Mouse (Mus musculus) lung, adult 2 months (tissue): ENCODE results near the gene Egfl8.

Source experiments
- CTCF ChIP-seq: fragments of 200-500 bp; IDR thresholded peaks from 2 replicates; pipeline ENCODE4 v1.5.1; 2011; ENCODE audit warnings: mild to moderate bottlenecking, low read length, control low read depth; ENCODE audit not compliant: insufficient read depth
- POLR2A ChIP-seq: fragments of 200-500 bp; IDR thresholded peaks from 2 replicates; pipeline ENCODE4 v1.6.1; 2011; ENCODE audit warnings: low read depth, mild to moderate bottlenecking, control low read depth, low read length, borderline replicate concordance; ENCODE audit errors: extremely low read depth

DNA sequence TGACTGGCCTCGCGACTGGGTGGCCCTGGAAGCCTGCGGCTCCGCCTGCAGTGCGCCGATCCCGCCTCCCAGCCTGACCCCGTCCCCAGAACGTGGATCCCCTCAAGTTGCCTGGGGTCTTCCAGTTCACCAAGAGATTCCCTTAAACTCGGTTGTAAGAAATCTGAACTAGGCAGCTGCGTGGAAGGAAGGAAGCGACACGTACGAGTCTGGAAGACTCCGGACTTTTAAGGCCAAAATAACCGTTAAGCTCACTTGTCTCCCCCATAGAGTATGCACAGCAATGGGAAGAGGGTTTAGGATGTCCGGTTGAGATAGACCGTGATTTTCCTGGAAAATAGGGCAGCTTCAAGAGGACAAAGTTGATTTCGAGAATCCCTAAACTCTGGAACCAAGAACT, 28.0 kb downstream of the Egfl8 start:
- TF ChIP-seq POLR2A: no peak
- TF ChIP-seq CTCF: no peak
